Comparison of ENCODE assay signal across 8 mouse cellular contexts in genomic region chr8:116115811-116116372, GRCm38 (mm10).
DNase-seq lines count a peak whose midpoint lies in the region; ATAC-seq and TF ChIP-seq lines count a peak whose summit lies in the region.

No protein-coding gene starts in this region.

- H3K4me1 ChIP-seq in hindbrain, embryonic 14.5 days (replicated peaks; ENCODE audit: control insufficient read depth, insufficient read depth, low read length) = peaks cover 7% of the 10 kb centered on the region; the same call in 1 of the 2 replicates
- peaks cover 1% of the 10 kb centered on the region; the same call in 1 of the 2 replicates for H3K4me1 ChIP-seq in midbrain, embryonic 11.5 days (ENCODE audit: control insufficient read depth, insufficient read depth, low read length)
- peaks cover 16% of the 10 kb centered on the region; the same call in 1 of the 2 replicates for H3K4me1 ChIP-seq in stomach, embryonic 14.5 days (ENCODE audit: control insufficient read depth, insufficient read depth, low read length)

- H3K27me3 ChIP-seq in C2C12 (ENCODE audit: control insufficient read depth, insufficient read depth, insufficient read length) = peaks cover 1% of the 10 kb centered on the region
- H3K27me3 ChIP-seq in hindbrain, embryonic 14.5 days (ENCODE audit: control insufficient read depth, insufficient read depth, low read length) = peaks cover 9% of the 10 kb centered on the region
- H3K27me3 ChIP-seq in midbrain, embryonic 11.5 days (ENCODE audit: control insufficient read depth, insufficient read depth, low read length) = peaks cover 8% of the 10 kb centered on the region; the same call in 1 of the 2 replicates
- no peaks in the 10 kb centered on the region for H3K27me3 ChIP-seq in stomach, embryonic 14.5 days (ENCODE audit: control insufficient read depth, insufficient read depth, low read length)

- H3K79me3 ChIP-seq in C2C12 (ENCODE audit: low read depth) = no peaks in the 10 kb centered on the region

- no peaks in the 10 kb centered on the region for H3K79me2 ChIP-seq in C2C12 (ENCODE audit: control insufficient read depth, insufficient read depth)

- no peaks in the 10 kb centered on the region for H3K36me3 ChIP-seq in C2C12 (ENCODE audit: control insufficient read depth, insufficient read depth)
- no peaks in the 10 kb centered on the region for H3K36me3 ChIP-seq in hindbrain, embryonic 14.5 days (replicated peaks; ENCODE audit: control insufficient read depth, insufficient read depth)
- no peaks in the 10 kb centered on the region for H3K36me3 ChIP-seq in midbrain, embryonic 11.5 days (ENCODE audit: control insufficient read depth, insufficient read depth, low read length)
- H3K36me3 ChIP-seq in stomach, embryonic 14.5 days (ENCODE audit: control insufficient read depth, insufficient read depth, low read length) = no peaks in the 10 kb centered on the region

- H3K27ac ChIP-seq in hindbrain, embryonic 14.5 days = peak overlapping the region; percentile 51; the same call in 1 of the 2 replicates
- no peak overlapping the region for H3K27ac ChIP-seq in midbrain, embryonic 11.5 days (ENCODE audit: low read depth, low read length)
- peak overlapping the region; percentile 52; the same call in 1 of the 2 replicates for H3K27ac ChIP-seq in stomach, embryonic 14.5 days (ENCODE audit: low read length)

- peak; percentile 74 for DNase-seq in cerebellum, adult 9-10 months
- peak; percentile 61 for DNase-seq in gastrocnemius, adult 18-20 months (ENCODE audit: low spot score)
- DNase-seq in hindbrain, embryonic 14.5 days (ENCODE audit: low spot score) = peak; percentile 77
- peak; percentile 71 to 76 for DNase-seq in layer of hippocampus, postnatal 10 days (ENCODE audit: low spot score in 2 of 2)
- DNase-seq in midbrain, embryonic 11.5 days (ENCODE audit: low spot score, missing footprints) = peak; percentile 91

- no peak overlapping the region for H3K4me3 ChIP-seq in C2C12 (ENCODE audit: insufficient read depth, poor library complexity, severe bottlenecking)
- no peak overlapping the region for H3K4me3 ChIP-seq in hindbrain, embryonic 14.5 days (replicated peaks; ENCODE audit: low read length)
- H3K4me3 ChIP-seq in midbrain, embryonic 11.5 days (ENCODE audit: low read depth, low read length) = no peak overlapping the region
- H3K4me3 ChIP-seq in stomach, embryonic 14.5 days (ENCODE audit: low read depth, low read length) = no peak overlapping the region

- no peak overlapping the region for H3K9ac ChIP-seq in hindbrain, embryonic 14.5 days
- no peak overlapping the region for H3K9ac ChIP-seq in midbrain, embryonic 11.5 days (ENCODE audit: low read length)
- H3K9ac ChIP-seq in stomach, embryonic 14.5 days (replicated peaks; ENCODE audit: low read depth, low read length) = no peak overlapping the region

- peak; percentile 79; the same call in 1 of the 2 replicates for ATAC-seq in hindbrain, embryonic 14.5 days (ENCODE audit: low FRiP score)
- peak; percentile 70; the same call in 1 of the 2 replicates for ATAC-seq in midbrain, embryonic 11.5 days (ENCODE audit: low FRiP score)
- peak; percentile 78; the same call in 1 of the 2 replicates for ATAC-seq in stomach, embryonic 14.5 days (ENCODE audit: insufficient number of reproducible peaks, insufficient read depth, low FRiP score, low read depth)
- no peak for ATAC-seq in CD4-positive, CD25-positive, alpha-beta regulatory T cell, adult 4 months

- H3ac ChIP-seq in C2C12 (ENCODE audit: control insufficient read depth, insufficient read length, low read depth) = no peak overlapping the region

- 28% methylated on average over 18 of the region's 18 CpGs for WGBS in hindbrain, embryonic 14.5 days
- 47% methylated on average over 18 of the region's 18 CpGs for WGBS in midbrain, embryonic 11.5 days
- 21% methylated on average over 18 of the region's 18 CpGs for WGBS in stomach, embryonic 14.5 days

- H3K9me3 ChIP-seq in hindbrain, embryonic 14.5 days (ENCODE audit: control insufficient read depth, low read length) = no peaks in the 10 kb centered on the region
- H3K9me3 ChIP-seq in midbrain, embryonic 11.5 days (ENCODE audit: control insufficient read depth, low read length) = no peaks in the 10 kb centered on the region
- H3K9me3 ChIP-seq in stomach, embryonic 14.5 days (ENCODE audit: control insufficient read depth, low read depth, low read length) = no peaks in the 10 kb centered on the region

- no peak for TF ChIP-seq CTCF in C2C12 (IDR thresholded peaks at IDR 0.05; ENCODE audit: control insufficient read depth, insufficient read depth, insufficient read length)

- H3K4me2 ChIP-seq in hindbrain, embryonic 14.5 days (replicated peaks) = peak overlapping the region; percentile 39
- H3K4me2 ChIP-seq in midbrain, embryonic 11.5 days = no peak overlapping the region
- peak overlapping the region; percentile 27 for H3K4me2 ChIP-seq in stomach, embryonic 14.5 days (replicated peaks; ENCODE audit: low read depth, low read length)

TF ChIP-seq in C2C12, 6 proteins besides CTCF, POLR2A, EP300 and RAD21:
- TF ChIP-seq MYOG (IDR thresholded peaks at IDR 0.05; ENCODE audit: control insufficient read depth, extremely low read depth, insufficient read length) = no peak
- TF ChIP-seq MAX (IDR thresholded peaks at IDR 0.05) = peak; percentile 32
